ENCODE assay signal across 9 mouse cellular contexts in the genomic region with DNA sequence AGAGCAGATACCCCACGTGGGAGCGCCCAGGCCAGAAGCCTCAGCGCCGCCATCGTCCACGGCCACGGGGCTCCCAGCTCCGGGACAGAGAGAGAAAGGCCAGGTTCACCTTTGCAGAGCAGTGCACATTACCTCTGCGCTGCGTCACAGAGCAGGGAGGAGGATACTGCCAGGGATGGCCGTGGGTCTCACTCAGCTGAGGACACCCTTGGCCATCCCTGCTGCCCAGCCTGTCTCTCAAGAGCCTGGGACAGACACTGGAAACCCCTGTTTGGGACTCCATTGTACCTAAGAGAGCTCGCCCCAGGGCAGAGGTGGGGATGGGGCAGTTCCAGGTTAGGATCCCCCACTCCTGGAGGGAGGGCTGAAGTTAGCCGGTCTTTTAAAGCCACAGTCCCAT. TPM values are rescaled to one million over a fixed set of nuclear protein-coding genes. Genes with fewer than 3 reads are reported as not detected.
DNase-seq lines count a peak whose midpoint lies in the region; ATAC-seq and TF ChIP-seq lines count a peak whose summit lies in the region.
"Had no signal": no experiment of that assay in that cellular context is flagged by ENCODE, and none has a peak within 500 bp of the region (broad histone marks: within the 10 kb centered on the region; RNA-seq: fewer than 3 reads in every experiment).

Gene Oxct2a, minus strand, starts transcription at position 101 of the 400 bp plus-strand sequence.

- no peaks in the 10 kb centered on the region for H3K36me3 ChIP-seq in liver, embryonic 11.5 days (ENCODE audit: control insufficient read depth, insufficient read depth, low read length)
- H3K36me3 ChIP-seq in forebrain, embryonic 12.5 days (replicated peaks) = no peaks in the 10 kb centered on the region
- H3K36me3 ChIP-seq in limb, embryonic 10.5 days = no peaks in the 10 kb centered on the region

- no peak for ATAC-seq in liver, embryonic 11.5 days (replicated peaks; ENCODE audit: low FRiP score)
- ATAC-seq in forebrain, embryonic 12.5 days (ENCODE audit: low FRiP score) = no peak

- no peak for TF ChIP-seq CTCF in olfactory bulb, adult 2 months (IDR thresholded peaks at IDR 0.05; ENCODE audit: insufficient read depth, low read depth, low read length)

- H3K4me1 ChIP-seq in liver, embryonic 11.5 days (replicated peaks; ENCODE audit: control insufficient read depth, insufficient read depth, low read length) = no peaks in the 10 kb centered on the region
- H3K4me1 ChIP-seq in forebrain, embryonic 12.5 days = peaks cover 3% of the 10 kb centered on the region; the same call in 1 of the 2 replicates
- peaks cover 12% of the 10 kb centered on the region for H3K4me1 ChIP-seq in limb, embryonic 10.5 days
- peaks cover 8% of the 10 kb centered on the region; the same call in 1 of the 2 replicates for H3K4me1 ChIP-seq in olfactory bulb, adult 2 months (ENCODE audit: control insufficient read depth, insufficient read depth, low read length)

- peak within 1 kb of the TSS; percentile 26 for H3K4me3 ChIP-seq in liver, embryonic 11.5 days (ENCODE audit: low read depth, low read length)
- peak within 1 kb of the TSS; percentile 19 for H3K4me3 ChIP-seq in forebrain, embryonic 12.5 days (replicated peaks)
- H3K4me3 ChIP-seq in limb, embryonic 10.5 days = peak within 1 kb of the TSS; percentile 43
- peak within 1 kb of the TSS; percentile 33 for H3K4me3 ChIP-seq in olfactory bulb, adult 2 months (ENCODE audit: insufficient read depth, low read depth, low read length)
- H3K4me3 ChIP-seq: erythroblast, embryonic 14.5 days had no signal

- H3K27me3 ChIP-seq in liver, embryonic 11.5 days (replicated peaks; ENCODE audit: control insufficient read depth, insufficient read depth, low read length) = peaks cover 11% of the 10 kb centered on the region
- H3K27me3 ChIP-seq in forebrain, embryonic 12.5 days = peaks cover 41% of the 10 kb centered on the region
- peaks cover 44% of the 10 kb centered on the region for H3K27me3 ChIP-seq in limb, embryonic 10.5 days (ENCODE audit: low read depth, poor library complexity, severe bottlenecking)

- no peak within 1 kb of the TSS for H3K27ac ChIP-seq in liver, embryonic 11.5 days (ENCODE audit: low read depth, low read length)
- no peak within 1 kb of the TSS for H3K27ac ChIP-seq in forebrain, embryonic 12.5 days
- no peak within 1 kb of the TSS for H3K27ac ChIP-seq in limb, embryonic 10.5 days
- no peak within 1 kb of the TSS for H3K27ac ChIP-seq in olfactory bulb, adult 2 months (ENCODE audit: insufficient read depth, low read depth, low read length)

- peak within 1 kb of the TSS; percentile 51 for H3K4me2 ChIP-seq in liver, embryonic 11.5 days
- H3K4me2 ChIP-seq in forebrain, embryonic 12.5 days = peak within 1 kb of the TSS; percentile 40

- WGBS in liver, embryonic 11.5 days = 21% methylated on average over 13 of the region's 13 CpGs
- 15% methylated on average over 13 of the region's 13 CpGs for WGBS in forebrain, embryonic 12.5 days
- WGBS in limb, embryonic 10.5 days = 11% methylated on average over 13 of the region's 13 CpGs
- WGBS in olfactory bulb, adult 2 months = 31% methylated on average over 13 of the region's 13 CpGs

- no peak for DNase-seq in liver, embryonic 11.5 days (ENCODE audit: low spot score)
- DNase-seq in liver = no peak
- peak; percentile 47 for DNase-seq in limb, embryonic 10.5 days (ENCODE audit: low spot score)
- no peak for DNase-seq in cerebellum, postnatal 36 days
- no peak for DNase-seq in yolk sac, embryonic 10.5 days (ENCODE audit: low spot score)
- no peak for DNase-seq in frontal cortex, adult 2 months (ENCODE audit: extremely low spot score in 1 of 2, low spot score in 1 of 2)

- no peaks in the 10 kb centered on the region for H3K9me3 ChIP-seq in liver, embryonic 11.5 days (ENCODE audit: control insufficient read depth, low read length)
- no peaks in the 10 kb centered on the region for H3K9me3 ChIP-seq in forebrain, embryonic 12.5 days
- H3K9me3 ChIP-seq in limb, embryonic 10.5 days (replicated peaks) = no peaks in the 10 kb centered on the region

- no peak within 1 kb of the TSS for H3K9ac ChIP-seq in liver, embryonic 11.5 days (ENCODE audit: low read depth, low read length)
- H3K9ac ChIP-seq in forebrain, embryonic 12.5 days = no peak within 1 kb of the TSS

- TF ChIP-seq POLR2A in olfactory bulb, adult 2 months (IDR thresholded peaks at IDR 0.05; ENCODE audit: insufficient read depth, low read depth, low read length) = no peak

RNA-seq across cellular contexts. Expression of gene Oxct2a, which starts in this region (rescaled TPM):
- 0.18 TPM in 1 of 2 replicates, not detected in the other for polyA plus RNA-seq in liver, embryonic 11.5 days (2014; fragmentation: Nextera tagmentation; extraction: Ambion mirVana)
- not detected in 2 replicates for polyA plus RNA-seq in forebrain, embryonic 12.5 days (2016; fragmentation: Nextera tagmentation; extraction: Ambion mirVana)
- not detected in 2 replicates for polyA plus RNA-seq in limb, embryonic 10.5 days (2016; fragmentation: Nextera tagmentation; extraction: Ambion mirVana)
- polyA plus RNA-seq in olfactory bulb, adult 2 months (2012; ENCODE audit: insufficient read depth, insufficient read length, low replicate concordance, missing spikeins) = not detected in 2 replicates
- 0.06 TPM in 1 of 2 replicates, not detected in the other for polyA plus RNA-seq in frontal cortex, adult 2 months (2012; rRNA removed)
- polyA plus RNA-seq: erythroblast, embryonic 14.5 days had no signal

Comparison
In these comparisons a context has a peak if more than half of its experiments do, and no peak if none do; other contexts are left out.
1. Peak in DNase-seq and H3K4me3 ChIP-seq in limb, embryonic 10.5 days; RNA of the gene not detected or under 1 TPM.